Mouse (Mus musculus) embryonic facial prominence, embryonic 11.5 days (tissue): ENCODE measurements around the gene Ece1. TPM values are rescaled to one million over a fixed set of nuclear protein-coding genes. Genes with fewer than 3 reads are reported as not detected.
A peak's percentile ranks its signal among the peaks of the same experiment; 100 is the strongest.

ENCODE experiments used
- ATAC-seq: fragments of 200-750 bp; cut with Nextera tagmentation; replicated peaks from 2 replicates; pipeline ENCODE4 v1.8.0; 2017; ENCODE audit warnings: low read depth; ENCODE audit not compliant: insufficient number of reproducible peaks, low FRiP score, low TSS enrichment
- DNase-seq: peaks from one replicate; pipeline ENCODE4 v3.0.0-alpha.2; 2015; ENCODE audit warnings: low spot score
- H3K27ac ChIP-seq: fragments of 300-500 bp; sonication (generic); replicated peaks from 2 replicates; pipeline ENCODE4 v1.5.1; 2014; ENCODE audit warnings: mild to moderate bottlenecking, low read depth, low read length, control low read depth
- H3K27me3 ChIP-seq: fragments of 300-500 bp; sonication (generic); 2 replicates; pipeline ENCODE4 v1.6.1; 2014; ENCODE audit warnings: mild to moderate bottlenecking, low read length, moderate library complexity, mixed read lengths; ENCODE audit not compliant: control insufficient read depth, insufficient read depth
- H3K36me3 ChIP-seq: fragments of 300-500 bp; sonication (generic); replicated peaks from 2 replicates; pipeline ENCODE4 v1.6.1; 2014; ENCODE audit warnings: low read depth, mild to moderate bottlenecking, low read length, moderate library complexity, mixed read lengths; ENCODE audit not compliant: control insufficient read depth, insufficient read depth
- H3K4me1 ChIP-seq: fragments of 300-500 bp; sonication (generic); 2 replicates; pipeline ENCODE4 v1.6.1; 2014; ENCODE audit warnings: low read length, mixed read lengths; ENCODE audit not compliant: control insufficient read depth, insufficient read depth
- H3K4me2 ChIP-seq: fragments of 300-500 bp; sonication (generic); 2 replicates; pipeline ENCODE4 v1.6.1; 2014; ENCODE audit warnings: low read depth, mild to moderate bottlenecking, control low read depth, low read length, moderate library complexity
- H3K4me3 ChIP-seq: fragments of 300-500 bp; sonication (generic); 2 replicates; pipeline ENCODE4 v1.5.1; 2014; ENCODE audit warnings: low read depth, low read length, control low read depth
- H3K9ac ChIP-seq: fragments of 300-500 bp; sonication (generic); replicated peaks from 2 replicates; pipeline ENCODE4 v1.6.1; 2014; ENCODE audit warnings: mild to moderate bottlenecking, control low read depth, low read length
- H3K9me3 ChIP-seq: fragments of 300-500 bp; sonication (generic); replicated peaks from 2 replicates; pipeline ENCODE4 v1.6.1; 2016; ENCODE audit warnings: mild to moderate bottlenecking, low read length, inconsistent platforms, mixed read lengths; ENCODE audit not compliant: control insufficient read depth
- WGBS: fragments of 180-500 bp; shearing (Covaris S2); extraction: QIAGEN DNeasy Blood & Tissue Kit; methylation state at CpG from one replicate; pipeline ENCODE4 v1.1.7; 2014; 5-methylcytosine and 5-hydroxymethylcytosine counted together
- polyA plus RNA-seq: library from polyadenylated mRNA; unstranded; fragments of >200 nt; fragmentation: Nextera tagmentation; extraction: Ambion mirVana; gene quantifications from 2 replicates; pipeline ENCODE4 v1.2.1, GENCODE M21; 2014

The Ece1 gene
- polyA plus RNA-seq, 1 experiment from 2014 or later, result 32.2 TPM

DNA sequence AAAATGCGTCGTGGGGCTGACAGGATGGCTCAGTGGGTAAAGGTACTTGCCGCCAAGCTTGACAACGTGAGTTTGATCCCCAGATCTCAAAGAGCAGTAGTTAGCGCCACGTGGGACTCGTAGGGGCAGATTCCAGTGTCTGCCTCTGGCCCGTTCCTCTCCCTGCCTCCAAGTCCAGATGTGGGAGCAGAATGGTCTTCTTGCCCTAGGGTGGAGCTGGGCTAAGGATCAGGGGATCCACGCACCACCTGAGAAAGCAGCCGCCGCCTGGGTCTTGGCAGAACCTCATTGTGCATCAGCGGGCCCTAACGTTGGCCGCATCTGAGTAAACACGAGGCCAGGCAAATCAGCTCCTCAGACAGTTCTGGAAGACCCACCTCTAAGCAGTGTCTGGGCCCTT lies 61.0 kb downstream of the Ece1 start:
- DNase-seq (no peak), ATAC-seq (no peak)
- H3K36me3 ChIP-seq, result no peaks in the 10 kb centered on the region; the same call in none of the 2 replicates
- no peak overlapping the region for H3K27ac ChIP-seq
- 88% methylated on average over 15 of the region's 15 CpGs for WGBS
- H3K9ac ChIP-seq, result no peak overlapping the region; the same call in 1 of the 2 replicates
- peaks cover 17% of the 10 kb centered on the region for H3K4me1 ChIP-seq
- H3K4me3 ChIP-seq, result no peak overlapping the region
- H3K4me2 ChIP-seq, result no peak overlapping the region
- H3K9me3 ChIP-seq, result no peaks in the 10 kb centered on the region
- no peaks in the 10 kb centered on the region for H3K27me3 ChIP-seq

- ATAC-seq (no peak), DNase-seq (no peak)
- H3K4me3 ChIP-seq, result no peak overlapping the region
- H3K9ac ChIP-seq, result no peak overlapping the region
- H3K27me3 ChIP-seq, result no peaks in the 10 kb centered on the region
- no peaks in the 10 kb centered on the region; the same call in none of the 2 replicates for H3K36me3 ChIP-seq
- H3K9me3 ChIP-seq, result no peaks in the 10 kb centered on the region
- H3K27ac ChIP-seq, result no peak overlapping the region
- H3K4me1 ChIP-seq, result peaks cover 8% of the 10 kb centered on the region
- 83% methylated on average over 4 of the region's 4 CpGs for WGBS
- no peak overlapping the region for H3K4me2 ChIP-seq
Observed at GRCm38 (mm10) chr4:137925176-137925575, 63.1 kb downstream of the Ece1 start.

DNA sequence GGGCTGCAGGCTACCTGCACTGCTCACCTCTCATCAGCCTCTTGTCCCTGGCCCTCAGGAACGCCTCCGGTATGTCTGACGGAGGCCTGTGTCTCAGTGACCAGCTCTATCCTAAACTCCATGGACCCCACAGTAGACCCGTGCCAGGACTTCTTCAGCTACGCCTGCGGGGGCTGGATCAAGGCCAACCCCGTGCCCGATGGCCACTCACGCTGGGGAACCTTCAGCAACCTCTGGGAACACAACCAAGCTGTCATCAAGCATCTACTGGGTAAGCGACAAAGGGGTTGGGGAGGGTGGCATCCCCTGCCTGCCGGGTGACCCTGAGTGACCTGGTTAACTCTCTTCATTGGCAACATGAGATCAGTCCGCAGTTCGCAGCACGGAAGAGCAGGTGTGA lies 64.1 kb downstream of the Ece1 start:
- no peak for DNase-seq
- Histone ChIP-seq H3K9me3 (no peaks in the 10 kb centered on the region), H3K4me1 (peaks cover 2% of the 10 kb centered on the region; the same call in 1 of the 2 replicates), H3K4me3 (no peak overlapping the region), H3K9ac (no peak overlapping the region), H3K4me2 (no peak overlapping the region), H3K36me3 (no peaks in the 10 kb centered on the region; the same call in none of the 2 replicates), H3K27me3 (no peaks in the 10 kb centered on the region), H3K27ac (no peak overlapping the region)
- ATAC-seq, result no peak
- 91% methylated on average over 14 of the region's 14 CpGs for WGBS

- Histone ChIP-seq H3K4me2 (no peak overlapping the region), H3K9ac (no peak overlapping the region), H3K27ac (no peak overlapping the region), H3K4me1 (peaks cover 2% of the 10 kb centered on the region; the same call in 1 of the 2 replicates), H3K4me3 (no peak overlapping the region), H3K9me3 (no peaks in the 10 kb centered on the region), H3K27me3 (no peaks in the 10 kb centered on the region), H3K36me3 (no peaks in the 10 kb centered on the region; the same call in 1 of the 2 replicates)
- DNase-seq (no peak), ATAC-seq (no peak)
- WGBS, result 79% methylated on average over 7 of the region's 7 CpGs
Observed at GRCm38 (mm10) chr4:137927136-137927535, 65.1 kb downstream of the Ece1 start.

DNA sequence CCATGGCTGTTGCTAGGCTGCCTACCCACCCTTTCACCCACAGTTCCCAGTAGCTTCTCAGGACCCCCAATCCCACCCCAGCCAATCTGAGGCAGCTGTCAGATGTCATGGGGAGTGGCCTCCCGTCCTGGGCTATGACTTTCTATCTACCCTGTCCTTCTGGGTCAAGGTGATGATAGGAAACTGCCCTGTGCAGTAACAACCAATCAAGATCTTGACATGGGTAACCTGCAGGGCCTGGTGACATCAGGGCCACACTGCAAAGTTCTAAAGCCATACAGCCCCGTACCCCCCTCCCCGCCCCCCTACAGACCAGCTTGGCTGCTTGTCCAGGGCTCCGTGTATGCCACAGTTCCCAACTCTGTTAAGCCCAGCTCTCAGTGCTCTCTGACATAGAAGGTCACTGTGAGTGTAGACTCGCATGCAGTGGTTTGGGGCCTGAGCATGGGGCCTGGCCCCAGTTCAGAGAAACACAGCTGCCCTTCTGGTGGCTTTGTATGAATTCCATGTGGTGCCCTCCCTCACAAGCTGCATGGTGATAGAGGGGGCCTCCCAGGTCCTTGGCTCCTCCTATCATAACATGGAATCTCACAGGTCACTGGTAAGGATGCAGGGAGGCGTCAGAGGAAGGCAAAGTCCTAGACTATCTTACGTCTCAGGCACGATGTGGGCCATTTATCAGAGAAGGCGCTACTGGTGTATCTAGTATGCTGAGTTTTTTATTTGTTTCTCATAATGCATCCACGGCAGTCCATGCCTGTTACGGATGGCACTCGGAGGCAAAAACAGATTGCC lies 65.9 kb downstream of the Ece1 start:
- Histone ChIP-seq H3K9me3 (no peaks in the 10 kb centered on the region), H3K9ac (no peak overlapping the region), H3K4me2 (no peak overlapping the region), H3K4me1 (peaks cover 2% of the 10 kb centered on the region; the same call in 1 of the 2 replicates), H3K4me3 (no peak overlapping the region), H3K36me3 (no peaks in the 10 kb centered on the region), H3K27ac (no peak overlapping the region), H3K27me3 (no peaks in the 10 kb centered on the region)
- no peak for DNase-seq
- WGBS, result 86% methylated on average over 12 of the region's 12 CpGs
- no peak for ATAC-seq

DNA sequence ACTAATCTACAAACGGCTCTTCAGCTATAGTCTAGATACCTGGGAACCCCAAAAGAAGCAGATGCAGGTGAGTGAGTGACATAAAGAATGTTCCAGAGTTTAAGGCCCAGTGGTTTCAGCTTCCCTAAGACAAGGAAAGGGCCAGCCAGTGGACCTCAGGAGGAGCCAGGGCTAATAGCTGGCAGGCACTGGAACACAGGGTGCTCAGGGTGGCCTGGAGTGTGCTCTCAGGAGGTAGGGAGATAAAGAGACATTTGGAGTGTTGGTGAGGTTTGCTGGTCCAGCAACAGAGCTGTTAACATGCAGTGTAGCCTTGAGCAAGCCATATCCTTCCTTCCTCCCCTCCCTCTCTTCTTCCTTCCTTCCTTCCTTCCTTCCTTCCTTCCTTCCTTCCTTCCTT lies 66.8 kb downstream of the Ece1 start:
- H3K9ac ChIP-seq, result no peak overlapping the region
- 83% methylated on average over 1 of the region's 1 CpGs for WGBS
- no peak overlapping the region for H3K4me2 ChIP-seq
- no peak overlapping the region for H3K4me3 ChIP-seq
- no peaks in the 10 kb centered on the region for H3K27me3 ChIP-seq
- no peaks in the 10 kb centered on the region for H3K36me3 ChIP-seq
- DNase-seq (no peak), ATAC-seq (no peak)
- no peaks in the 10 kb centered on the region for H3K9me3 ChIP-seq
- no peak overlapping the region for H3K27ac ChIP-seq
- peaks cover 2% of the 10 kb centered on the region; the same call in 1 of the 2 replicates for H3K4me1 ChIP-seq

DNA sequence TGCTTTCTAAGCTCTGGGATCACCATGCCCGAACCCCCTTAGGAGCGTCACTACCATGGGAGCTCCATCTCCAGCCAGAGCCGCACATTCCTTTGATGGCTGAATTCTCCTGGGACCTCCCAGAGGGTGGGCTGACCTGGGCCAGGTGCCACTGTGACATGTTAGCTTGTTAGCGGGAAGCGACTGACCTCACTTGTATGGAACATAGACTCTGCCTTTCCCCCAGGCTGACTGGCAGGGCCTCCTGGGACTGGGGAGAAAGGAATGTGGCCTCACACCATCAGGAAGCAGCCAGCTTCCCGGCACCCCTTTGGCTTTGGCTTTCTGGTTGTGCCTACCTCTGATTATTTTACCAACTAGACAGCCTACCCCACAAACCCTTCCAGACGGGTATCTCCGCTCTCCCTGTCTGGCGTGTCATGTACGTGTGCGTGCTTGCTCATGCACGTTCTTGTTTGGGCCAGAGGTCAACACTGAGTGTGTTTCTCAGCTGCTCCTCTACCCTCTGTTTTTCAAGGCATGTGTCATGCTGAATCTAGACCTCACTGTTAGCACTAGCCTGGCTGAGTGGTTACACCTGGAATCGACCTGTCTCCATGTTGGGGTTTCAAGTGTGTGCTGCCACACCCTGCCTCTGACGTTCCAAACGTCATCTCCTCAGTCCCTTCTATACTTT lies 67.4 kb downstream of the Ece1 start:
- DNase-seq (peak; percentile 14), ATAC-seq (no peak; the same call in 1 of the 2 replicates)
- Histone ChIP-seq H3K27me3 (no peaks in the 10 kb centered on the region), H3K9me3 (no peaks in the 10 kb centered on the region), H3K36me3 (no peaks in the 10 kb centered on the region), H3K4me3 (no peak overlapping the region), H3K4me1 (peaks cover 2% of the 10 kb centered on the region; the same call in 1 of the 2 replicates), H3K4me2 (no peak overlapping the region), H3K27ac (peak overlapping the region; percentile 62; the same call in 1 of the 2 replicates), H3K9ac (no peak overlapping the region)
- WGBS, result 67% methylated on average over 15 of the region's 15 CpGs
